12 mouse cellular contexts compared by ENCODE assay signal in genomic region chr3:37765971-37766370, GRCm38 (mm10).
"Had no signal": no experiment of that assay in that cellular context is flagged by ENCODE, and none has a peak within 500 bp of the region (broad histone marks: within the 10 kb centered on the region; RNA-seq: fewer than 3 reads in every experiment).

No protein-coding gene starts in this region.

- H3K9me3 ChIP-seq: limb, embryonic 10.5 days; liver, embryonic 15.5 days; midbrain, embryonic 15.5 days; neural tube, embryonic 12.5 days had no signal

- DNase-seq: kidney, adult 8-10 months; kidney, postnatal 14 days; lung, adult 2 months; lung, postnatal 36 days; thymus, postnatal 4 days had no signal

- H3K27me3 ChIP-seq: liver, embryonic 15.5 days; midbrain, embryonic 15.5 days; neural tube, embryonic 12.5 days had no signal

- H3K4me2 ChIP-seq: liver, embryonic 11.5 days; liver, embryonic 15.5 days; midbrain, embryonic 11.5 days; midbrain, embryonic 15.5 days; neural tube, embryonic 12.5 days had no signal

- ATAC-seq: midbrain, embryonic 15.5 days had no signal

- H3K4me3 ChIP-seq: left cerebral cortex, adult 2 months; limb, embryonic 10.5 days; liver, embryonic 15.5 days; midbrain, embryonic 15.5 days; neural tube, embryonic 12.5 days had no signal

- H3K36me3 ChIP-seq: limb, embryonic 10.5 days; liver, embryonic 15.5 days; midbrain, embryonic 15.5 days; neural tube, embryonic 12.5 days had no signal

- H3K9ac ChIP-seq: liver, embryonic 15.5 days; midbrain, embryonic 15.5 days; neural tube, embryonic 12.5 days had no signal

- H3K27ac ChIP-seq: left cerebral cortex, adult 2 months; liver, embryonic 15.5 days; midbrain, embryonic 15.5 days; neural tube, embryonic 12.5 days had no signal
